Mouse (Mus musculus): ENCODE results near the gene Foxd1. TPM values are rescaled to one million over a fixed set of nuclear protein-coding genes. Genes with fewer than 3 reads are reported as not detected.

The Foxd1 gene
- total and polyA plus RNA-seq, 3 experiments: not detected

DNA sequence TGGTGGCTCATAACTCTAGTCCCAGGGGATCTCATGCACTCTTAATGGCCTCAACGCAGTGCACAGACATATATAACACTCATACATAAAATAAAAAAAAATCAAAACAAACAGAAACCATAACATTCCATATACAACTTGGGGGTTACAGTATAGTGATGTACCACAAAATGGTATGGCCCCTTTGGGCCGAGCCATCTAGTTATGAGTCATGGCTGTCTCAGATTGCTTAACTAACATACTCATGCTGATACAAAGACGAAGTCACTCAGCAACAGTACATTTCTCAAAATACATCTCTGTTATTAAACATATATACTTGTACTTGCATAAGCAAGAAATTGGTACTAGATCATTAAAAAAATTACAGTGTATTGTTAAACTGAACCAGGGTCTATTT, 23.7 kb downstream of the Foxd1 start:
- in situ Hi-C loops (cut with MboI; ENCODE audit: low pct_ligation_motif_present, low pct_unique_long_range_greater_than_20kb, low sequenced_read_pairs) (no loop called here), dilution Hi-C loops (cut with MboI; ENCODE audit: extremely low pct_ligation_motif_present, extremely low pct_unique_long_range_greater_than_20kb, low sequenced_read_pairs) (no loop called here)
- Histone ChIP-seq H3K27me3 (replicated peaks) (no peaks in the 10 kb centered on the region), H3K4me1 (ENCODE audit: control insufficient read depth in 1 of 2, insufficient read depth in 2 of 2) (peaks cover 0 to 2% of the 10 kb centered on the region in 2 experiments; a peak in 1 of 4 replicates), H3K4me2 (ENCODE audit: insufficient read depth, low read depth, poor library complexity, severe bottlenecking) (no peak overlapping the region), H3K4me3 (replicated peaks in 1 of 3; ENCODE audit: low read depth in 2 of 3, low read length in 2 of 3, poor library complexity in 1 of 3) (no peak overlapping the region), H3K9ac (ENCODE audit: insufficient read depth, low read depth) (no peak overlapping the region), H3K79me2 (replicated peaks; ENCODE audit: control insufficient read depth, extremely low read depth, insufficient read depth, poor library complexity, severe bottlenecking) (no peaks in the 10 kb centered on the region), H3K27ac (ENCODE audit: insufficient read depth, low read depth) (no peak overlapping the region), H3K9me3 (replicated peaks; ENCODE audit: low read length) (peaks cover 3% of the 10 kb centered on the region), H3K36me3 (replicated peaks in 1 of 2; ENCODE audit: control insufficient read depth in 1 of 2, insufficient read depth in 1 of 2, low read length in 1 of 2) (no peaks in the 10 kb centered on the region)
- TF ChIP-seq BHLHE40 (IDR thresholded peaks at IDR 0.05; ENCODE audit: low read depth, low read length) (no peak), PAX5 (IDR thresholded peaks at IDR 0.05; ENCODE audit: low read length) (no peak), NRF1 (IDR thresholded peaks at IDR 0.05; ENCODE audit: low read depth, low read length) (no peak), JUND (conservative IDR thresholded peaks at IDR 0.05; ENCODE audit: low read depth, low read length) (no peak), MAFK (IDR thresholded peaks at IDR 0.05; ENCODE audit: insufficient replicate concordance, low read length) (no peak), ZKSCAN1 (IDR thresholded peaks at IDR 0.05; ENCODE audit: borderline replicate concordance, low read depth, low read length) (no peak), ZC3H11A (IDR thresholded peaks at IDR 0.05; ENCODE audit: low read depth, low read length) (no peak), NELFE (IDR thresholded peaks at IDR 0.05; ENCODE audit: low read depth, low read length) (no peak)
- DNase-seq (ENCODE audit: extremely low read depth): no peak

DNA sequence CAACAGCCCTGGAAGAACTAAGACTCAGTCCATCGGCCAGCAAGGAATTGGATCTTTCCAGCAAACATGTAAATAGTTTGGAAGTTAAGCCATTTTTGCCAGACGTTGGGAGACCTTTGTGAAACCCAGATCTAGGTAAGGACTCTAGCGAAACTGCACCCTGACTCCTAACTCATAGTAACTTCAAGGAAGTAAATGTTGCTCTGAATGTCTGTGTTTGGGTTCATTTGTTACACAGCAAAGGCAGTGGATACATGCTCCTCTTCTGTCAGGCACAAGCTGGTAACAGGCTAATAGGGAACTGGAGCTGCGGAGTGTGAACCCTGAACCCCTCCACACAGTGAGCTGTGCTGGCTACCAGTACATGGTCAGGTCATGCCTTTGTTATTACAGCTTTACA, 28.7 kb downstream of the Foxd1 start:
- in situ Hi-C loops (cut with MboI; ENCODE audit: low pct_ligation_motif_present, low pct_unique_long_range_greater_than_20kb, low sequenced_read_pairs): no loop called here

More for the DNA sequence above, 28.7 kb downstream of the Foxd1 start:
- H3K4me3 ChIP-seq (replicated peaks in 1 of 3; ENCODE audit: low read depth in 2 of 3, low read length in 2 of 3, poor library complexity in 1 of 3): no peak overlapping the region
- peaks cover 3% of the 10 kb centered on the region for H3K9me3 ChIP-seq (replicated peaks; ENCODE audit: low read length)
- H3K27me3 ChIP-seq (replicated peaks): no peaks in the 10 kb centered on the region
- H3K9ac ChIP-seq (ENCODE audit: insufficient read depth, low read depth): no peak overlapping the region
- TF ChIP-seq TBP (conservative IDR thresholded peaks at IDR 0.05; ENCODE audit: low read depth, low read length) (no peak), ZC3H11A (IDR thresholded peaks at IDR 0.05; ENCODE audit: low read depth, low read length) (no peak), CTCF (conservative IDR thresholded peaks at IDR 0.05 in 1 of 2, IDR thresholded peaks at IDR 0.05 in 1 of 2; ENCODE audit: low read depth in 2 of 2, low read length in 2 of 2) (no peak), MYC (IDR thresholded peaks at IDR 0.05; ENCODE audit: low read depth, low read length) (no peak), USF2 (conservative IDR thresholded peaks at IDR 0.05; ENCODE audit: low read depth, low read length) (no peak), MAZ (IDR thresholded peaks at IDR 0.05; ENCODE audit: low read depth, low read length) (no peak), E2F4 (IDR thresholded peaks at IDR 0.05; ENCODE audit: insufficient replicate concordance, low read depth, low read length) (no peak), MAFK (IDR thresholded peaks at IDR 0.05; ENCODE audit: insufficient replicate concordance, low read length) (no peak), TCF12 (IDR thresholded peaks at IDR 0.05; ENCODE audit: low read depth, low read length) (no peak), MXI1 (IDR thresholded peaks at IDR 0.05; ENCODE audit: low read depth, low read length) (no peak), EP300 (IDR thresholded peaks at IDR 0.05; ENCODE audit: low read length) (no peak), RAD21 (IDR thresholded peaks at IDR 0.05; ENCODE audit: low read depth, low read length) (no peak), MEF2A (IDR thresholded peaks at IDR 0.05; ENCODE audit: borderline replicate concordance, low read depth, low read length) (no peak), NELFE (IDR thresholded peaks at IDR 0.05; ENCODE audit: low read depth, low read length) (no peak), ETS1 (conservative IDR thresholded peaks at IDR 0.05; ENCODE audit: low read depth, low read length) (no peak), BHLHE40 (IDR thresholded peaks at IDR 0.05; ENCODE audit: low read depth, low read length) (no peak), JUND (conservative IDR thresholded peaks at IDR 0.05; ENCODE audit: low read depth, low read length) (no peak)
- H3K4me1 ChIP-seq (ENCODE audit: control insufficient read depth in 1 of 2, insufficient read depth in 2 of 2): peaks cover 0 to 2% of the 10 kb centered on the region in 2 experiments; a peak in 1 of 4 replicates
- H3K36me3 ChIP-seq (replicated peaks in 1 of 2; ENCODE audit: control insufficient read depth in 1 of 2, insufficient read depth in 1 of 2, low read length in 1 of 2): no peaks in the 10 kb centered on the region
- H3K79me2 ChIP-seq (replicated peaks; ENCODE audit: control insufficient read depth, extremely low read depth, insufficient read depth, poor library complexity, severe bottlenecking): no peaks in the 10 kb centered on the region
- no peak overlapping the region for H3K4me2 ChIP-seq (ENCODE audit: insufficient read depth, low read depth, poor library complexity, severe bottlenecking)
- dilution Hi-C loops (cut with MboI; ENCODE audit: extremely low pct_ligation_motif_present, extremely low pct_unique_long_range_greater_than_20kb, low sequenced_read_pairs): no loop called here
- DNase-seq (ENCODE audit: extremely low read depth): no peak
- no peak overlapping the region for H3K27ac ChIP-seq (ENCODE audit: insufficient read depth, low read depth)
